Mouse (Mus musculus): ENCODE results near the gene Gm49395. TPM values are rescaled to one million over a fixed set of nuclear protein-coding genes. Genes with fewer than 3 reads are reported as not detected.

Gm49395 gene
- total RNA-seq, 2 experiments from 2014 or later = 9.2 to 14.0 TPM

DNA sequence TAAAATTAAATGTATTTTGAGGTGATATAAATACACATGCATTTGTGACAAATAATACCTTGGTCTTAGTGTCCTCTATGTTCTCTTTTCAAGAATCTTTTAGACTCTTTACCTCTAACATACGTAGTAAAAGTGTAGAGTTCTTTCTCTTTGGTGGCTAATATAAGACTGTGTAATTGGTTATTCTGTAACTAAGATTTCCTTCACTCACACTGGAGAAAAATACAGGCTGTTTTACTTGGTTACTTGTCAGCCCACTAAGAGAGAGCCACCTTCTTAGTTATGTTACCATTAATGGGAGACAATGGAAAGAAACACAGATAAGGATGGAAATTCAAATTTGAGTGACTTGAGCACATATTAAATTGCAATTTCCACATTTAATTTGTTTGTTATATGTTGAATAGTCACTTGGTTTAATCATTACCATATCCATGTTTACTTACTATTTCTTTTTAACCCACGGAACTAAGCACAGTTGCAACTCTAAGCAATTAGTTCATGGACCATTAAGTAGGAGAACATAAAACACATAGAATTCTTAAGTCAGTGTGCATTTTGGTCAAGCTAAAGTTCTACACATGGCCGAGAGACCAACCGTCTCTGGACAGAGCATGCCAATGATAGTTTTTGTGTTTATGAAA is 34.3 kb downstream of the Gm49395 start:
- ATAC-seq (ENCODE audit: poor library complexity, severe bottlenecking) = no peak

DNA sequence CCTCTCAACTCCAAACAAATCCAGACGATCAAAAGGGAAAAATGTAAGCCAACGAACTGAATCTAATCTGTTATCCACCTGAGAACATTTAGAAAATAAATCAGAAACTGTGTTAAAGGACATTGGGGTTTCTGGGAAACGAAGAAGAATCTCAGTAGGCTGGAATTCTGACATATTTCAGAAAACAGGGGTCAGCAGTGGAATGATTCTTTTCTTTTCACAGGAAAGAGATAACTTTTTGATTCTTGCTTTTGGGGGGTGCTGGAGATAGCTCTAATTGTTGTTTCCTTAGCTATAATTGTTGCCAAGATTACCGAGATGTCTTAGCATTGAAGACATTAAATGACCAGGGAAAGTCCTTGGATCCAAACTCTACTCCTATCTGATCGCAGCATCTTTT is 44.2 kb downstream of the Gm49395 start:
- ATAC-seq (ENCODE audit: poor library complexity, severe bottlenecking) = no peak

DNA sequence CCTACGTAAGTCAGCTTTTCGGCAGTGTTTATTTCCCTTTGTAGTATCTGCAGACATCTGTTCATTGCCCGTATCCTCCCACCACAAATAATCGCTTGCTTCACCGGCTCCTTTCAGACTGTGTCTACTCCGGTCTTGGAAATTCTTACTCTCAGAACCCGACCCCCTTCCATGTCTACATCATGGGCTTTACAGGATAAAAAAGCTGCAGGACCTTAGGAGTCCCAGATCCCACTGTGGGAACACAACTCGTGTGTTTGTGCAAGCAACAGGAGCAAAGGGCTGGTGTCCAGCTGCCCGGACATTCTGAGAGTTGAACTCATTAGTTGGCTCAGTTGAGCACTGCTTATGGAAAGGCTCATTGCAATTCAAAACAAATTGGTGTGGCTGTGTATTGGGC is 46.9 kb downstream of the Gm49395 start:
- ATAC-seq (ENCODE audit: poor library complexity, severe bottlenecking) = no peak

DNA sequence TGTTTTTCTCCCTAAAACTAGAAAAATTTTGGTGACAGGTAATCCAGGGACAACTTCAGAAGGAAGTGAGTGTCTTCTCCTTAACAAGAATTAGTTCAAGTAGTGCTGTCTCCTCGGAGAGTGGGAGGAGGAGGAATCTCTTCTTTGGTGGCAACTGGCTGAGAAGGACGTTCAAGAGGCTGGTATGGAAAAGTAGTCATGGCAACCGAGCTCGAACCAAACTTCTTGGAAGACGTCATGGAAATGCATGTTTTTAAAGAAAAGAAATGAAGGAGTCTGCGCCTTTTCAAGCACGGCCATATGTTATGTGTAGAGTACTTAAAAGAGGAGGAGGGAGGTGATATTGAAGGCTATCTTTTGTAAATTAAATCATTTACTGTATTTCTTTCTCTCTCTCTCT is 49.2 kb downstream of the Gm49395 start:
- no peak for ATAC-seq (ENCODE audit: poor library complexity, severe bottlenecking)

DNA sequence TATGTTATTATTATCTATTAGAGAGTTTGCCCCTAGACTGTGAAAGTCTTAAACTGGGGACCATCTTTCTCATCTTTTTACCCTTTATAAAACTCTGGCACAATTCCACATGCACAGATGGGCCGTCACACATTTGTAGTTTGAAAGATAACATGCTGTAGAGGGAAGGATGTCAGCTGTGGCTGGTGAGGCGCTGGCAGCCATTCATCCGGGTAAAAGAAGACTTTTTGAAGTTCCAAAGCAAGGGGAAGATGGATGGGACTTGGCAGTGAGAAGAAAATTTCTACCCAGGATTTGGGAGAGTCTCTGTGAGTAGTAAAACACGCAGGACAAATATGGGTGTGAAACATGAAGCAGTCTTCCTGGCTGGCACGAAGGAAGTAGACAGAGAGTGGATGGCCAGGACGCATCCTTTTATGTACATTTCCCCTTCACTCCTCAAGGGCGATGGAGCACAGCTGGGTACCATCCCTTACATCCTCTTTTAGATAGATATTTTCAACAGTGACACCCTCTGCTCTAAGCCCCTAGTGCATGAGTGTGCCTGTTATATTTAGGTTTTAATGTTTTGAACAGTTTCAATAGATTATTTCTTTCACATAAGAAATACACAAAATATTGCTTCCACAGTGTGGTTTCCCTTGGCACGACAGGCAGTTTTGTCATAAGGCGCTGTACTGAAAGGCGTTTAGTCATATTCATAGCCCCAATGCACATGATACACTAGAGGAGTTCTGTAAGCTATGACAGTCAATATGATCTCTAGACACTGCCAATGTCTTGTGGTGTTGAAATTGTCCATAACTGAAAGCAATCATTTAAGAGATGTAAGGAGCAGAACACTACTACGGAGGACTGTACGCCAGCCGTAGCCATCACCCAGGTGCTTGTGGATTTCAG is 50.8 kb downstream of the Gm49395 start:
- no peak for ATAC-seq (ENCODE audit: poor library complexity, severe bottlenecking)

DNA sequence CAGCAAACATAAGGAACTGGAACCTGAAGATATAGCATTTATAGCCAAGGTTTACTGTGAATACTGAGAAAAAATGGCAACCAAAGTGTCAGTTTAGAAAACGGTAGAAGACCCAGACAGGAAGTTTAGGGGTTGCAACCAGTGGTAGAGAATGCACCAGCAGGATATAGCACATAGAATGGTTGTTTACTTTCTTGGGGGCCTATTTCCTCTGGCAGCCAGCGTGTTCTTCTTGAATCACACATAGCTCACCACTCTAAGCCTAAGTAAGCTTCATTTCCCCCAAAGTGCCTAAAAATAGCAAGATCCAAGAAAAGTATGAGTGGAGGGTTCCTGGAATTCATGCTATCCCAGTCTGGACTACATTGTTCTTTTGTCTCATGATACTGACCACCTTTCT is 59.1 kb downstream of the Gm49395 start:
- no peak for ATAC-seq (ENCODE audit: poor library complexity, severe bottlenecking)

DNA sequence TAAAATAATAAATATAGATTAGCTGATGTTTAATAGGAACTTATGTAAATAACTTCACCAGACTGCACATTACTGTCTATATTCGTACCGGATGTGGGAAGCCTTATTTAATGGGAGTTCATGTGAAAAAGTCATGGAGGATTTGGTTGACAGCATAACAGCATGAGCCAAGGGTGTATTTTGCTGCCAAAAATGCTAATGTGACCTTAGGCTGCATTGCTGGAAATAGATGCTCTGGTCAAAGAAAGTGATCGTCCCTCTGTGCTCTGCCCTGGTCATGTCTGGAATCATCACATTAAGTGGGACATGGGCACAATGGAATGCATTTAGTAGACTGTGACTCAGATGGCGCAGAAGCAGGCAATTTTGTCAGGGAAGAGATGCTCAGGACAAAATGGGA is 64.4 kb downstream of the Gm49395 start:
- ATAC-seq (ENCODE audit: poor library complexity, severe bottlenecking) = no peak

DNA sequence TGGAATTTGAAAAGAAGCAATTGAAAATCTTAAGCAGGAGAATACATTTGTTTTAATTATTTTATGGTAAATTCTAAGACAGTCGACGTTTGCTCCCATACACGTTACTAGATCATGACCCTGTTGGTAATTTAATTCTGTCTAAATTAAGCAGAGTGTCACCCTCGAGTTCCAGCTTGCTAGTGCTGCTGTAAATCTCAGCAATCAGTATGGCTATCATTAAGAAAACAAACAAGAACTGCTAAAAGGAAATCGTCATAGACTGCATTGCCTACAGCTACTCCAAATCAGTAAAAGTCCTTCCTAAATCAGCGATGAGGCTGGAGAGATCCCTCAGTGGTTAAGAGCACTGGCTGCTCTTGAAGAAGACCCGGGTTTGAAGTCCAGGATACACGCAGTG is 66.3 kb downstream of the Gm49395 start:
- ATAC-seq (ENCODE audit: poor library complexity, severe bottlenecking) = no peak

DNA sequence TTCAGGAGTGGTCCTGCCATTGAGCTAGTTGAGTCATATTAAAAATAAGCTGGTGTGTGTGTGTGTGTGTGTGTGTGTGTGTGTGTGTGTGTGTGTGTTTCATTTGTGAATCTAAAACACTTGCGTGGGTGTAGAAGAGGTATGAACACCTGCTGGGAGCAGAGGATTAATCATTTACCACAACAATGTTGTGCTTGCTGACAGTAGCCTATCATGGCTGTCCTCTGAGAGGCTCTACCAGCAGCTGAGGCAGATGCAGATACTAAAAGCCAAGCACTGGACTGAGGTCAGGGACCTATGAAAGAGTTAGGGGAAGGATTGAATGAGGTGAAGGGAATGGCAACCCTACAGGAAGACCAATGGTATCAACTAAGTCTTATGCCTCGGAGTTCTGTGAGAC is 68.6 kb downstream of the Gm49395 start:
- ATAC-seq (ENCODE audit: poor library complexity, severe bottlenecking) = no peak

DNA sequence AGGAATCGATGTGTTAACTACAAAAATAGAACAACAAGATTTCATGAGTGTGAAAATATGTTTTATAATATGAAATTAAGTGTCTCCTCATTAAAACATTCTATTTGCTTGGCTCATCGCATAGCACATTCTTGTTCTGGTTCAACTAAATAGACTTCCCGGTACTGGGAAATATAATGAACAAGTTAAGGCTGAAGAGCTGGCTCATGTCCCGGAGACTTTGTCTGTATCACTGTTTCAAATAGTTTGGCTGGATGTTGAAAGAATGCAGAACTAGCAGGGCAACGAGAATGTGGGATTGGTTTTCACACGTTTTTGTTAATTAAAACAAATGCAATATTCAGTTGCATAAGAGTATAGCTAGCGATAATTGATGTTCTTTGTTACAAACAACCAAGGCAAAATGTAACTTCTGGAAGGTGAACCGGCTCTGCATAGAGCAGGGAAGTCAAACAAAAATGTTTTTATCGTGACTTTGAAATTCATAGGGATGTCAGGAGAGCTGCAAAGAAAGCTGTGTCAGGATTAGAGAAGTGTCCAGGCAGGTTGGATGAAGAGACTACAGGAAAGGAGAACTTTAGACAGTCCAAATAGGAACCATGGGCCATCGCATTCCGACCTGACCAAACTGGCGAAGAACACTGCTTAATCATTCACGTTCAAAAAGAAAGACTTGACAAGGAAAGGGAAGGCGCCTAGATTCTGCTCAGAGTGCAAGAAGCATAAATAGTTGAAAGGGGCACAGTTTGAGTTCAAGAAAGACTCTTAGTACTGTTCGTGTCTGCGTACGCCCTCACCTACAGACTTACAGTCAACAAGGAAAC is 70.3 kb downstream of the Gm49395 start:
- no peak for ATAC-seq (ENCODE audit: poor library complexity, severe bottlenecking)

DNA sequence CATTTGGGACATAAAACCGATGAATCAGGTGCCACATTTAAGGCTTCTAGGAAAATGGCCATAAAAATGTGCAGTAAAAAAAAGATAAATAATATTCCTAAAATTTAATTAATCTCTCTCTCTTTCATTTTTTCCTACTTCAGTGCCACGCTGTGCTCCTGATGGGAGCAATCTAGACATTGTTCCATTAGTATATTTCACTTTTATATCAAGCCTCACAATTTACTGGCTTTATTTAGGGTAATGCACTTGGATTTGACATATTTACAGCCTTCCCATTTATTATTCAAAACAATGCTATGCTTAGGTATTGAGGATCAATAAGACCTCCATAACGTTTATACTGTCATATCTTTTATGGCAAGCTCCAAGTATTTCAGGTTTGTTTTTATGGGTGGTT is 76.3 kb downstream of the Gm49395 start:
- no peak for ATAC-seq (ENCODE audit: poor library complexity, severe bottlenecking)

DNA sequence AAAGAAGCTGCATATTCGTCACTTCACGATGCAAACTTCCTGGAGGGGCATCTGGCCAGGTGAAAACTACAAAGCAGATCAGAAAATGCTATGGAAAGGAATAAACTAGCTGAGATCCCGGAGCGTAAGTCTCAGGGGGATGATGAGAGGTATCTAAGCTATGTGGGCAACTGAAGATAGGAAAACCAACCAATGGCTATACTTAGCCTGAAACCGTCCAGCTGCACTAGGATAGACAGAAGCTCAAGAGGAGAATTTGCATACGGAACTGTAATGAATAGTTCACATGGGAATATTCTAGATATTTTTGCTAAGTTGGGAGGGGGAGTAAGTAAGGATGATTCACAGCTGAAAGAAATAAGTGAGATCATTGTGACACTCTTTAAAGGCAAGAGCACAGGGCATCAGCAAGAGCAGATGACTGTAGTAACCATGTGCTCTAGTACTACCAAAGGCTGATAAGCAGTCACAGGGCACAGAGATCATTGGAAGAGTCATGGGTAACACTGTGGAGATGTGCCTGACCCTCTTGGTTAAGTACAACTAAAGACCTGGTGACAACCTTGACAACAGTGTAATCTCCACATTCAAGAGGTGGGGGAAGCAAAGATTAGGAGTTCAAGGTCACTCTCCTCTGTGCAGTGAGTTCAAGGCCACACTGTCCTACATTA is 79.5 kb downstream of the Gm49395 start:
- ATAC-seq (ENCODE audit: poor library complexity, severe bottlenecking) = no peak

DNA sequence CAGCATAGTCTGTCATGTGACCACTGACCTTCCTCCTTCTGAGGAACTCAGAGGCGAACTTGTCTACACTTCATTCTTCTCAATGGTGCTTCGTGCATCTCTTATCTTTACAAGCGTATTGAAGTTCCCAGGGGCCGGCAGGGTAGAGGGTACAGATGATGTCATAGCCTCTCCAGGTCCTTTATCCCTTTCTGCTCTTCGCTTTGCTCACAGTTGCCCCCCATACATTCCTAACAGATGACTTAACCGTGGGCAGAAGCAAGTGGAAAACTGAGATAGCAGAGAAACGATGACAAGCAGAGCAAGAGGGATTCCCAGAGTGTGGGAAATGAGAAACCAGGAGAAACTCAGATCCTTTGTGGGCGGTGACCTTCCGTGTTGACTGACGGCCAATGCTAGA is 80.3 kb downstream of the Gm49395 start:
- no peak for ATAC-seq (ENCODE audit: poor library complexity, severe bottlenecking)

DNA sequence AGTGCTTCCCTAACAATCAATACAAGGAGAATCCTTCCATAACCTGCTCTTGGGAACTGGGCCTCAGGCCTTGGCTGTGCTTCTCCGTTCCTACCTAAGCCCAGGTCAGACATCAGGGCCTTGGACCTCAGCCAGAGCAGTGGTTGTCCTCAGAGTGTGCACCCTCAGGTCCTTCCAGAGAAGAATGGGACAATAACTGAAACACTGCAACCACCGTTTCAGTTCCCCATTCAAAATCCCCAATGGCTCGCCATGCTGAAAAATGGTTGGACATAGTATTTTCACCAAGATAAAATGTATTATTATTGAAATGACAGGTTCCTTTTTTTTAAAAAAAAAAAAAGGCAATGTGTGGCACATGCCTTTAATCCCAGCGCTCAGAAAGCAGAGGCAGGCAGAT is 81.0 kb downstream of the Gm49395 start:
- ATAC-seq (ENCODE audit: poor library complexity, severe bottlenecking) = peak; percentile 60

DNA sequence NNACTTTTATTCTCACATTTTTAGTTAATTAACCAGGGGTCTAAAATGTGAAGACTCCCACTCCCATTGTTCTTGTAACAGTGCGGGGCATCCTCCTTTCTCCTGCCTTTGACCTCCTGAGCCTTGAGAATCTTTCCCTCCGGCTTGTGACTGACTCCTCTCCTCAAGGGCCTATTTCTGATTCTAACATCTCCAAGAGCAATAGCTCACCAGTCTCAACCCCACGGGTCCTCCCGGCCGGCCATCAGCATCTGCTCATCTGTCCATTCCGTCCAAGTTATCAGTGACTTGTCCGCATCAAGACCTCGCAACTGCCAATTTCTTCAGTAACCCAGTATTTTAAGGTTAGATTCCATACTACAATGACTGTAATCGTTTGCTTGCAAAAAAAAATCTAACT is 84.2 kb downstream of the Gm49395 start:
- no peak for ATAC-seq (ENCODE audit: poor library complexity, severe bottlenecking)

DNA sequence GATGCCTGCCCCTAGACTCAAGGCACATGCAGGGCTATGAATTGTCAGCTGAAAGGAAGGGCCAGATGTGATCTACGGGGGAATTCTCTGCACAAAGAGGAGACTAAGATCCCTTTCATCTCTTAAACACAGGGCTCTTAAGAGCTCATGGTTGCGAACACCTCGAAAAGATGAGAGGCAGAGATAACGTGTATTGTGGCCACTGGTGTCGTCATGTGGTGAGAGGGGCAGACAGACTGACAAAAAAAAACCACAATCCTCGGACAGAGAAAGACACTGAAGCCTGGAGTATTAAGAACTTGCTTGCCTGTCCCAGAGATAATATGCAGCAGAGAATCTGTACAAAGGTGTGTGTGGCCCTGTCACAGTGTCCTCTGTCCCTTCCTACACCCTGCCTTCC is 90.2 kb downstream of the Gm49395 start:
- ATAC-seq (ENCODE audit: poor library complexity, severe bottlenecking) = peak; percentile 70

DNA sequence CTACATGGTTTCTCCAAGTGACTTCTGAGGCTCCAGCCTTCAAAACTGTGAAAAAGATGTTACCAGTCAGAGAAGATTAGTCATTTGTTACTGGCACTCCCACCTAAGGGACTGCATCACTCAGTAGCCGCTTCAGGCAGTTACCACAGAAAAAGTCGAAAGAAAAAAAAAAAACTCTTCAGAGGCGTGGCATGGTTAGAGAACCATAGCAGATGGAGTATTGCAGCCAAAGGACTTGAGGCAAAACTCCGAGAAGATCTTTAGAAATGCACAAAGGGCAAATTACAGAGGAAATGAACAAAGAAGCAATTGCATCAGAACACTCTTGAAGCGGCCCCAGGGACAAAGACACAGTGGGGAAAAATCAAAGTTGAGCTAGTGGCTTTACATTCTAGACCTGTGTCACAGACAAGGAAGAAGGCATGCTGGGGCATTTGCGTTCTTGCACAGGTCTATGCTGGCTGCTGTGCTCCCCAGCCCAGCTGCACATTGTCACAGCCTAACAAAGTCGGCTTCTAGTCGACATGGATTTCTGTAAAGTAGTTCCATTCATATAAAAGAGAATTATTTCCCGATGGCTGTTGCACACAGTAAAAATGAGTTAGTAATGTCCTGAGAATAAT is 95.4 kb downstream of the Gm49395 start:
- 0 out of 2 replicates have a peak, but pooled peaks have one; percentile 10 for ATAC-seq (ENCODE audit: poor library complexity, severe bottlenecking)

DNA sequence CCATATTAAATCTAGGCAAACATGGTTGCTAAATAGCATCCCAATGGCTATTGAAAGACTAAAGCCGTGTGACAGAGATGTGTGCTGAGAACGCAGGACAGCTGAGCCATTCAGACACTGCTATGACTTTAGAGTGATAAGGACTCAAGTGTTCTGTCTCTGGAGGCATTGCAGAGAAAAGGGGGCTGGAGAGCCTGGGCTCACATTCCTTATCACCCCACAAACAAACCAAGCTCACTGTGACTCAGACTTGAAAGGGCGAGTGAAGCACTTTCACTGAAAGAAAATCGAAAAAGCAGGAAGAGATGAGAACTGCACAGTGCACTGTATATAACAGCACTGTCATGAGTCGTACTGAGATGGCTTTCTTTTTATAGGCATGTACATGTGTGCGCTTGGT is 96.4 kb downstream of the Gm49395 start:
- ATAC-seq (ENCODE audit: poor library complexity, severe bottlenecking) = no peak

DNA sequence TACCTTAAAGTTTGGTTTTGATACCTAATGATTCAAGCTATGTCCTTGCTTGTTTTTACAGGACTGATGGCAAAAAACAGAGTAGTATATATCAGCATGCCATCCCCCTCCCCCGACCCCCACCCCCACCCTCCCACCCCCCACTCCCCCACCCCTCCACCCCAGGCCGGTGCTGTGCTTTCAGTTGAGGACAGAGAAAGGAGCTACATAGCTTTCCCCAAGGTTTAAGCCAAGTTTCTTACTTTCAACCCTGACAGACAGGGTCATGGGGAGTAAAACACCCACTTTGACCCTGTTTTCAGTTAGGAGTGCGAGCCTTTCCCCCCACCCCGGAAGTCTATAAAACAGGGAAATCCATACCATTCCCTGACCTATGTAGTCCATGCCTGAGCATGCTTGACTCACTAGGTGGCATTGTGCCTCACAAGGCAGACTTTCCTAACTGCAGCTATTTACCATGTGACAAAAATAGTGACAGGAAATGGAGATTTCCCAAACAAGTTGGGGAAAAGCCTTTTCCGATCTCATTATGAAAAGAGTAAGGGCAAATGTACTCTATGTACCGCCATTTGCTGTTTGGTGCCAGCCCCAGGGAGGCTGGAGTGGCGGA is 98.2 kb downstream of the Gm49395 start:
- ATAC-seq (ENCODE audit: poor library complexity, severe bottlenecking) = no peak

DNA sequence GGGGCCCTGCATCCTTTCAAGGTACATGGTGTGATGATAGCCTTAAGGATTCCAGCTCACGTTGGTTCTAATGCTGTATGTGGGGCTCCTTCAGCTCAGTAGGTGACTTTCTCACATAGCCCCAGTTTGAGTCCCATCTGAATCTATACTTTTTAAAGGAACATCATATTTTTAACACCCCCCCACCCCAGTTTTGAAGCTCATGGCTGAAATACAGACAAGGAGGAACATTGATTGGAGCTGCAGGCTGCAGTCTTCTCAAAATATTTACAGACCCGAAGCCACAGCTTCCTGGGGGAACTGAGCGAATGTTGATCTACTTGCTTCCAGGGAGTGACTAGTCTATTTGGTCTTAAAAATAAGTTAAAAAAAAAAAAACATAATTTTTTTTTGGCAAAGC is 98.9 kb downstream of the Gm49395 start:
- ATAC-seq (ENCODE audit: poor library complexity, severe bottlenecking) = no peak

Measured in megakaryocyte, adult 5-6 weeks (primary cell).